Mouse (Mus musculus): ENCODE results near the gene Prrc2a.

The Prrc2a gene

GRCm38 (mm10) chr17:35162730-35163129 lies 2.0 kb downstream of the Prrc2a start:
- peak in 1 of 2 experiments; percentile 33 for DNase-seq (ENCODE audit: low spot score in 2 of 2)

GRCm38 (mm10) chr17:35162121-35162520 lies 2.6 kb downstream of the Prrc2a start:
- no peak for DNase-seq (ENCODE audit: low spot score in 2 of 2)

GRCm38 (mm10) chr17:35161421-35161820 lies 3.3 kb downstream of the Prrc2a start:
- DNase-seq (ENCODE audit: low spot score in 2 of 2), result no peak

GRCm38 (mm10) chr17:35159638-35160037 lies 5.1 kb downstream of the Prrc2a start:
- no peak for DNase-seq (ENCODE audit: low spot score in 2 of 2)

- DNase-seq (ENCODE audit: low spot score in 2 of 2), result no peak
Observed at GRCm38 (mm10) chr17:35158850-35159593, 5.7 kb downstream of the Prrc2a start.

DNA sequence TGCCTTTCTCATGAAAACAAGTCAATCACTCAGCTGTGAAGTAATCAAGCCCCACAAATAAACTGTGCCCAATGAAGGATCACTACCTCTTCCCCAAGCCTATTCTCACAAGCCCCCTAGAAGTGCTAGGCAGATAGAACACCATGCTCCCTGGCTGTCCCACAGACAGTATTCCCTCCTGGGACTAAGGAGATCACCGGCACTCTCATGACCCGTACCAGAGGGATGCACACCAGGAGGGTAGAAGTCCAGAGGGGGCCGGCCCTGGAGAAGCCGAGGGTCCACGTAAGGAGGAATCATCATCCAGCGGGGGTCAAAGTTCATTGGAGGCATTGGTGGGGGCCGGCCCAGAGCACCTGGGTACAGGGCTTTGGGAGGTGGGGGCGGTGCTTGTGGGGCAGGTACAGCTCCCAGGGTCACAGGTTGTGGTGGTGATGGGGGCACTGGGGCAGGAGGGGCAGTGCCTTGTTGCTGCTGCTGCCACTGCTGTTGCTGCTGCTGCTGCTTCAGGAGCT lies 7.0 kb downstream of the Prrc2a start:
- no peak for DNase-seq (ENCODE audit: low spot score in 2 of 2)

GRCm38 (mm10) chr17:35157254-35157653 lies 7.4 kb downstream of the Prrc2a start:
- DNase-seq (ENCODE audit: low spot score in 2 of 2), result no peak

DNA sequence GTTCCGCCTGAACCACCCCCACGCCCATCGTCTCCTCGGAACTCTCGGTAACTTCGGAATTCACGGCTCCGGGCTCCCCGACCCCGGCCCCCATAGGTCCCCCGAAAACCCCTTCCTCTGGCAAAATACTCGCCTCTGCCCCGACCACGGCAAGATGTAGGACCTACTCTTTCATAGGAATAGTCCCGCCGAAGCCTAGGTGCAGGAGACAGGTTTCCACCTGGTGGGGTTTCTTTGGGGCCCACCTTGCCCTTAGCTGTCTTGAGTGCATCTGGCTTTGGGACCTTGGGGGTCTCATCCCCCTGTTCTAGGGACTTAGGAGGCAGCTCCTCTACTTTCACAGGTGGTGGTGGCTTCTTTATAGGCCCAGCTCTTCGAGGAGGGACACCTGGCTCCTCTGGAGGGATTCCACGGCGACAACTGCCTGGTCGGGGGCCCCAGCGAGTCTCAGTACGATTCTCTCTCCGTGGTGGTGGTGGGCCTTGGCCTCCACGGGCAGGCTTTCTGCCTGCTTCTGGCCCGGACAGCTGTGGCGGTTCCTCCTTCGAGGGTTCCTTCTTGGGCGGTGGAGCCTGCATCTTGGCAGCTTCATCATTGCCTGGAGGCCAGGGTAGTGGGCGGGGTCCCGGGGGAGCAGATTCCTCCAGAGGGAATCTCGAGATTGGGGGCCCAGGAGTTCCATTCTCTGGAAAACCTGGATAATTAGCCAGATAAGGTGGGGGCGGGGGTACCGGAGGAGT lies 8.1 kb downstream of the Prrc2a start:
- no peak for DNase-seq (ENCODE audit: low spot score in 2 of 2)

GRCm38 (mm10) chr17:35155451-35155850 lies 9.2 kb downstream of the Prrc2a start:
- DNase-seq (ENCODE audit: low spot score in 2 of 2), result no peak

DNA sequence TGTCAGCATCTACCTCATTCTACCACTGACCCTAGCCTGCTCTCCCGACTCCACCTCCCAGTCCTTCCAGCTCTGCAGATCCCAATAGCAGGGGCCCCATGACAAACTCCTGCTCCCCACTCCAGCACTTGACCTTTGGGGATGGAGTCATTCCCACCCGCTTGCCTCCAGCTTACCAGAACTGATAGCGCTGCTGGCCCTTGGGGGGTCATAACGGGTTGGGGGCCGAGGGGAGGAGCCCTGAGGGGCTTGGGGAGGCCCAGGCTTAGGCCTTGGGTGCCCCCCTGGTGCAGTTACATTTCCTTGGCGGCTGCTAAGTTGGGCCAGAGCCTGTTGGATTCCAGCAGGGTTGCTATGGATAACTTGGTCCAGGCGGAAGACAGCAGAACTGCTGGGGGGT lies 10.1 kb downstream of the Prrc2a start:
- no peak for DNase-seq (ENCODE audit: low spot score in 2 of 2)

DNA sequence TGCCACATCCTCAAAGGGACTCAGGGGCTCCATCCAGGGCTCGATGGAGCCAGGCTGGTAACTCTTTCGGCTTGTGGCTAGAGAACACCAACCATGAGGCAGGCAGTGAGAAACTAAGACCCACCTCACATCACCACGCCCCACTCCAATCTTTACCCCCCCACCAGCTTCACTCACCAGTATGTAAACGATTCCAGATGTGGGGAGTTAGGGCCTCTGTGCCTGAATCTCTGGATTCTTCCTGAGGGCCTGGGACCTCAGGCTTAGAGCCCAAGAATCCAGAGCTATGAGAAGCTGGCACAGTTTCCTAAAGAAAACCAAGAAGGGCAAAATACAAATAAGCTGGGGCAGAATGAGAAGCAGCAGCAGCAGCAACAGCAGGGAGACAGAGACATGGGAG lies 10.8 kb downstream of the Prrc2a start:
- no peak for DNase-seq (ENCODE audit: low spot score in 2 of 2)

GRCm38 (mm10) chr17:35153077-35153476 lies 11.6 kb downstream of the Prrc2a start:
- no peak for DNase-seq (ENCODE audit: low spot score in 2 of 2)

GRCm38 (mm10) chr17:35152121-35152520 lies 12.6 kb downstream of the Prrc2a start:
- no peak for DNase-seq (ENCODE audit: low spot score in 2 of 2)

- DNase-seq (ENCODE audit: low spot score in 2 of 2), result no peak
Observed at GRCm38 (mm10) chr17:35147922-35148639, 16.6 kb downstream of the Prrc2a start.

DNA sequence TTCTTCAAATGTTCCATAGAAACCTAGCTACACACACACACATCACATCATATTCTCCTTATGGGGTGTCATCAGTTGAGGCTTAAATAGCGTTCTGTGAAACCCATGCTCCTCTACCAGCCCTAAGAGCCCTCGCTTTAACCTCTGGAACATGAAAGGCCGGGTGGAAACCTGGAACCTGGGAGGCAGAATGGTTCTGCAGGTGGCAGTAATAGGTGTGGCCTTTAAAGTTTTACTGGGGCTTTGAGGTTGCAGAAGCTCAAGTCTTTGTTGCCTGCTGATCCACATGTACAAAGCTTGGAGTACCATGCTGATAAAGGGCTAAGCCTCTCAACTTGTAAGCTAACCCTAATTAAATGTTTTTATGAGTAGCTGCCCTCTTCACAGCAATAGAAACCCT lies 17.3 kb downstream of the Prrc2a start:
- no peak for DNase-seq (ENCODE audit: low spot score in 2 of 2)

DNA sequence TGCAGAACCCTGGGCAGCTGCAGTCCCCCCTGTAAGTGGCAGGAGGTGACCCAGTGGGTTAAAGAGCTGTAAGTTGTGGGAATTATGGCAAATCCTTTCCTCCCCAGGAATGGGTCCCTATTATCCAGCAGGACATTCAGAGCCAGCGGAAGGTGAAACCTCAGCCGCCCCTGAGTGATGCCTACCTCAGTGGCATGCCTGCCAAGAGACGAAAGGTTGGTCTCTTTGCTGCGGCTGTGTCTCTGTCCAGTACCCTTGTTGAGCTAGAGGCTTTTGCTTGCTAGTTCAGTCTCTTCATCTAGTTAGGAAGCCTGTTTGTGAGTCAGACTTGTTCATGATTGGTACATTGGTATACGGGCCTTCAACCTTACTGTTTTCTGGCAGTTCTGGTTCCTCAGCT lies 18.6 kb downstream of the Prrc2a start:
- no peak for DNase-seq (ENCODE audit: low spot score in 2 of 2)

- DNase-seq (ENCODE audit: low spot score in 2 of 2), result no peak
Observed at GRCm38 (mm10) chr17:35141971-35142370, 22.7 kb downstream of the Prrc2a start.

GRCm38 (mm10) chr17:35140490-35140996 lies 24.2 kb downstream of the Prrc2a start:
- no peak for DNase-seq (ENCODE audit: low spot score in 2 of 2)

DNA sequence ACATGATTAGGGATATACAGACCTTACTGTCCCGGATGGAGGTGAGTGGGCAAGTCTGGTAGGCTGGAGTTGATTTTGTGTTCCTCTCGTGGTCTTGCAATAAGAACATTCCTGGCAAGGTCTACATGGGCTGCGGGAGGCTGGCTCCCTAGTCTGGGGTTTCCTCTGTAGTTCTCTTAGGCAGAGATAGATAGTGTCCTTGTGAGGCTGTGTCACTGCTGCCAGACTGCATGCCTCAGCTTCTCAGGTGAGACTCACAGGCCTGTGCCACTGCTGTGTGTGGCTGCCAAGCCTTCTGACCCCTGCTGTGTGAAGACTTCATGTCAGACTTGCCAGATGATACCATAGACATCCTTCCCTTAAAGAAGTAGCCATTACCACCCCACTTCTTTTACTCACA lies 25.4 kb downstream of the Prrc2a start:
- DNase-seq (ENCODE audit: low spot score in 2 of 2), result no peak

DNA sequence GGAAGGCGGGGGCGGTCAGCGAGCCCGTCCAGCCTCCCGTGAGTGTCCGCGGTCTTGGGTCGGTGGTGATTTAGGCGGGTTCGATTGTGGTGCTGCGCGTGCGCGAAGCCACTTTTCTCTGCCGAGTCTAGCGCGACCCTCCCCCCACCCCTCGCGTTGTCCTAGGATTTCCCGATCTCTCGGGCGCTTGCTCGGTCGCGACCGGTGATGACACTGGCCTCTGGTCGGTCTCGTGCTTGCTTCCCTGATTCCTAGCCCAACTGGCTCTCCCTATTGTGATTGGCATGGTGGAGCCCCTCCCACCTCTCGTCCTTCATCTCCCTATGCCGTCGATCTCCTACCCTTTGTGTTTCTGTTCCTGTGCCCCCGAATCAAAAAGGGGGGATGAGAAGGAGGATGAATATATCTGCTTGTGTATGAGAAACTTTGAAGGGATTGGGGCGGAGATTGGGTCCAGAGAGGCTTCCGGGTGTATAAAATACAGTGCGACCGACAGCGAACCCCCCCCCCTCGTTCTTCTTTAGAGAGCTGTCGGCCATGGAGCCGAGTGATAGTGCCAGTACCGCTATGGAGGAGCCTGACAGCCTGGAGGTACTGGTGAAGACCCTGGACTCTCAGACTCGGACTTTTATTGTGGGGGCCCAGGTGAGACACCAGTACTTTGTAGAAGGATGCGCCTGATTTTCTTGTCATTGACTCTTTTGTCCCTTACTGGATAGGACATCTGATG lies 28.9 kb downstream of the Prrc2a start:
- DNase-seq (ENCODE audit: low spot score in 2 of 2), result no peak

DNA sequence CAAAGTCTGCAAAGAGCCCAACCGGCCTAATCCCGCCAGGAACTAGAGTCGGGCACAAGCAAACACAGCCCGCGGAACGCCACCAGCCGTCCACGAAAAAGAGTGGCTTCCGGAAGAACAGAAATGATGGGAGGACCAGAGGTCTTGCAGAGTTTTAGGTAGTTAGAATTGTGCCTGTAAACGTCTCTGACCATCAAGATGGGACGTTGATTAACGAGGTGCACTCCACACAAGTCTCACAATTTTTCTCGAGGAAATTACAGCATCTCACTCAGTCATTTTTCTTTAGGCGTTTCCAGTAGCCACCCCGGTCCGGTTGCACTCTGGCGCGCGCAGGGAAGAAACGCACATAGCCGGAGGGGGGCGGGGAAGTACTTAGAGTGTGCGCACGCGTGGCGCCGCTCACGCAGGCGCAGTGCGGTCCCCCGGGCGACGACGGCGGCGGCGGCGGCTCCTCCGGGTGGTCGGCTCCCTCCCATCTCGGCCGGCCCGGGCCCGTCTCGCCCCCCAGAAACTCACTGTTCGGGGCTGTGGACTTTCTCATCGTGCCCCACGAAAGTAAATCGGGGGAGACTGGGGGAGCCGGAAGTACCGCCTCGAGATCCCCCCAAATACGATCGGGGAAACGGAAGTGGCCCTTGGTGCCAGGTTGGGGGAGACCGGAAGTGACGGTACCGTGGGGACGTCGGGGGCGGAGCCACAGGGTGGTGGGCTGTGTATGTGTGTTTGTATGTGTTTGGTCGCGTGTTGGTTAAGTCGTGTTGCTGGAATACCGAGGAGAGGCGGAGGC lies 29.7 kb downstream of the Prrc2a start, which contains the start of gene Bag6:
Gene Bag6 (plus strand): TSS at position 378 of the 790 bp plus-strand sequence.
- DNase-seq (ENCODE audit: low spot score in 2 of 2), result peak; percentile 92
